Mouse (Mus musculus): ENCODE measurements around the gene Il2rb. TPM values are rescaled to one million over a fixed set of nuclear protein-coding genes. Genes with fewer than 3 reads are reported as not detected.
A peak's percentile ranks its signal among the peaks of the same experiment; 100 is the strongest.

Gene Il2rb
- polyA plus RNA-seq (2016; fragmentation: Nextera tagmentation; extraction: Ambion mirVana), result 0.06 and 0.09 TPM in 2 replicates

DNA sequence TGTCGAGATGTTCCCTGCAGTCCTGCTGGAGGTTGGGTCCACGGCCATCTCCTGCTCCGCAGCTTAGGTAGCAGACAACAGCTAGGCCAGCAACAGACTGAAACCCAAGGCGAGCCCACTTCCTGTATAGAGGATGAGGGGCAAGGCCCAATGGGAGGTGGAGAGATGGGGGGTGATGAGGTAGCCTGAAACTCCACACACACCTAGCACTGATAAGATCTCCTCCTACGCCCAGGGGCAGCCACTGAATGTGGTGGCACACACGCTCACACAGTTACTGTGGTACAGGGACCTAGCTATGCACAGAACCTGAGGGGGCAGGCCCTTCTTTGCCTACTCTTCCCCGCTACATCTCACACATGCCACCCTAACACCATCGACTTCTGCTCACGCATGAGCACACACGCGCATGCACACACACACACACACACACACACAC, at the start of gene Il2rb:
TSS of gene Il2rb (minus strand) at position 304 of the 439 bp plus-strand sequence.
- no peak within 1 kb of the TSS for H3K4me2 ChIP-seq (replicated peaks)
- ATAC-seq (ENCODE audit: insufficient number of reproducible peaks, insufficient read depth, low FRiP score, low TSS enrichment), result no peak
- H3K4me1 ChIP-seq, result 0 out of 2 replicates have a peak, but pooled peaks cover 3% of the 10 kb centered on the region
- WGBS, result 92% methylated on average over 11 of the region's 11 CpGs
- no peaks in the 10 kb centered on the region for H3K36me3 ChIP-seq
- no peaks in the 10 kb centered on the region for H3K27me3 ChIP-seq
- no peak within 1 kb of the TSS for H3K9ac ChIP-seq
- H3K9me3 ChIP-seq, result no peaks in the 10 kb centered on the region
- H3K27ac ChIP-seq, result no peak within 1 kb of the TSS
- no peak within 1 kb of the TSS for H3K4me3 ChIP-seq

DNA sequence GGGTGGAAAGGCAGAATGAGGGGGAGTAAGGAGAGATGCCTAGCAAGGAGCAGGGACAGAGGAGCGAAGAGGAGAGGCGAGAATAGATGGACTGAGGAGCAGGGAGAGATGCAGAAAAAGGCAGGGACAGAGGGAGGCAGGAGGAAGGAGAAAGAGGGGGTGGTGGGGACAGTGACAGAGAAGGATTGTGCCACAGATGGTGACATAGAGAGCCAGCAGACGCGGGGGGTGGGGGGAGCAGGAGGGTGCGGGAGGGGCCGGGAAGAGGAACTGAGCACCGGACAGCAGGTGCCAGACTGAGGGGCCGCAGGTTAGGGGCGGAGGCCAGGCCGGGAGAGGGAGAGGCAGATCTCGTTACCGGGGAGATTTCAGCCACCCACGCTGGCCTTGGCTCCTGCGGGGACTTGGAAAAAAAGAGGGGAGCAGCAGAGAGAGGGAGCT, 49.5 kb upstream of the Il2rb start, which contains the start of gene Sstr3:
TSS of gene Sstr3 (minus strand) at position 125 of the 441 bp plus-strand sequence.
- H3K9me3 ChIP-seq, result no peaks in the 10 kb centered on the region
- H3K36me3 ChIP-seq, result no peaks in the 10 kb centered on the region
- WGBS, result 17% methylated on average over 14 of the region's 14 CpGs
- peaks cover 30% of the 10 kb centered on the region for H3K27me3 ChIP-seq
- H3K4me2 ChIP-seq (replicated peaks), result no peak within 1 kb of the TSS
- no peaks in the 10 kb centered on the region for H3K4me1 ChIP-seq
- H3K27ac ChIP-seq, result no peak within 1 kb of the TSS
- no peak within 1 kb of the TSS for H3K9ac ChIP-seq
- no peak for ATAC-seq (ENCODE audit: insufficient number of reproducible peaks, insufficient read depth, low FRiP score, low TSS enrichment)
- H3K4me3 ChIP-seq, result no peak within 1 kb of the TSS

DNA sequence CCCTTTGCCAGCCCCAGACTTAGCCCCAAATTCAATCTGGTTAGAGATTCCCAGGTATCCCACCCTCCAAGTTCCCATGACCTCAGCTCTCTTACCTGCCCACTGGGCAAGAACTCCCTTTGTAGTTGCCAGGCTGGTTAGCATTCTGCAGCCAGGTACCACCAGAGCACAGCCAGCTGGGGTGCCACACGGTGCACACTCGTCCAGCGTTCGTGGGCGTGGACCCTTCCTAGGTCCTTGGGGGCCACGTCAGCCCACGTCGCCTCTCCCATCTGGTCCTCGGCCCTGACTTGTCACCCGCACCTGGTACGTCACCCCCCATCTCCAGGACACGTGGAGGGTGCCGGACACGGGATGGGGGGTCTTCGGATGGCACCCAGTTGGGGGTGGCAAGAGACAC, 49.0 kb upstream of the Il2rb start:
- Histone ChIP-seq H3K4me1 (no peaks in the 10 kb centered on the region), H3K9ac (no peak overlapping the region), H3K4me2 (replicated peaks) (no peak overlapping the region), H3K36me3 (no peaks in the 10 kb centered on the region), H3K9me3 (no peaks in the 10 kb centered on the region), H3K27ac (no peak overlapping the region), H3K27me3 (peaks cover 35% of the 10 kb centered on the region), H3K4me3 (no peak overlapping the region)
- ATAC-seq (ENCODE audit: insufficient number of reproducible peaks, insufficient read depth, low FRiP score, low TSS enrichment), result no peak
- 77% methylated on average over 15 of the region's 15 CpGs for WGBS

DNA sequence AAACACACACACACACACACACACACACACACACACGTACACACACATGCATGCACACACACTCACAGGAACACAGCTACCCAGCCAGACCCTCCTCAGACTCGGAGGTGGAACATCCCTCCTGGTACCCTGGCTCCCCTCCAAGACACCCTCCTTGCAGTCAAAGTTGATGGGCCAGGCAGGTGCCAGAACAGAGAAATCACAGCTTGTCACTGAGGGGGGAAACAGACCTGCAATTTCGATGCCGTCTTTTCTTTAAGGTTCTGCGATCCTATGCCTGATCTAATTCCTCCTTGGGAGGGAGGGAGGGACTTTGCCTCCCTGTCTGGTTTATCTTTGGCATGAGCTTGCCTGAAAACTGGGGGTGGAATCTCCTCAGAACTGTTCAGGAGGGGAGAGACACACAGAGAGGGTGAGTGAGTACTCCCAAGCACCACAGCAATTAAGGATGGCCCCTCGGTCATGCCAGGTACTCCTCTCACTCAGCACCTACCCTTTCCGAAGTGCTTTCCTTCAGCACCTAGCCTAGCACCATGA, 47.8 kb upstream of the Il2rb start:
- H3K4me2 ChIP-seq (replicated peaks), result no peak overlapping the region
- ATAC-seq (ENCODE audit: insufficient number of reproducible peaks, insufficient read depth, low FRiP score, low TSS enrichment), result no peak
- no peak overlapping the region for H3K27ac ChIP-seq
- H3K36me3 ChIP-seq, result no peaks in the 10 kb centered on the region
- H3K9me3 ChIP-seq, result no peaks in the 10 kb centered on the region
- WGBS, result 60% methylated on average over 7 of the region's 7 CpGs
- H3K27me3 ChIP-seq, result peaks cover 38% of the 10 kb centered on the region
- no peaks in the 10 kb centered on the region for H3K4me1 ChIP-seq
- no peak overlapping the region for H3K9ac ChIP-seq
- no peak overlapping the region for H3K4me3 ChIP-seq

DNA sequence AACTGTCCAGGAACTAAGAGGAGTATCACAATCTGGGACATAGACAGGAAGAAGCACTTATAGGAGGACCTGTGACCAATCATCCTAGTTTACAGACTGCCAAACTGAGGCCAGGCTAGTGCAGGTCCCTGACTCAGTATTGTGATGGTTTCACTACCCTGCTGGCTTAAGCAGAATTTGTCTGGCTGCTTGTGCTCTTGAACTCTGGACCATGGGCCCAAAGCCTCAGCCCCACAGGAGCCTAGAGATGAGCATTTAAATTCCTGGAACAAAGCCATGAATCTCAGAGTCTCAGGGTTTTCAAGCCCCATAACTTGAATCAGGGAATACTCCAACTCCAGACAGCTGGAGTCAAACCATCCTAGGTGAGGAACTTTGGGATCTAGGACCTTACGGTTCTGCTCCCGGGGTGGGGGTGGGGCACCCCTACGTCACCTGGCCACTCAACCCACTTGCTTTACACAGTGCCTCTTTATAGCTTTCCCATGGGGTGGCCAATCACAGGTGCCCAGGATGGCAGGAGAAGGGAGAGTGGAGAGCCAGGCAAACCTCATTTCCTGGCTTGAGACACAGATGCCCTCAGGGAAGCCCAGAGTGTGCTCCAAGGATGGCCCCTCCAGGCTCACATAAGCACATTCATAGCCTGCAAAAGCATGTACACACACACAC, 47.2 kb upstream of the Il2rb start:
- H3K4me3 ChIP-seq, result no peak overlapping the region
- H3K4me2 ChIP-seq (replicated peaks), result no peak overlapping the region
- WGBS, result 76% methylated on average over 3 of the region's 3 CpGs
- H3K27me3 ChIP-seq, result peaks cover 38% of the 10 kb centered on the region
- H3K9ac ChIP-seq, result 0 out of 2 replicates have a peak overlapping the region, but pooled peaks have one; percentile 2
- no peak overlapping the region for H3K27ac ChIP-seq
- H3K4me1 ChIP-seq, result no peaks in the 10 kb centered on the region
- H3K9me3 ChIP-seq, result no peaks in the 10 kb centered on the region
- H3K36me3 ChIP-seq, result no peaks in the 10 kb centered on the region
- no peak for ATAC-seq (ENCODE audit: insufficient number of reproducible peaks, insufficient read depth, low FRiP score, low TSS enrichment)

DNA sequence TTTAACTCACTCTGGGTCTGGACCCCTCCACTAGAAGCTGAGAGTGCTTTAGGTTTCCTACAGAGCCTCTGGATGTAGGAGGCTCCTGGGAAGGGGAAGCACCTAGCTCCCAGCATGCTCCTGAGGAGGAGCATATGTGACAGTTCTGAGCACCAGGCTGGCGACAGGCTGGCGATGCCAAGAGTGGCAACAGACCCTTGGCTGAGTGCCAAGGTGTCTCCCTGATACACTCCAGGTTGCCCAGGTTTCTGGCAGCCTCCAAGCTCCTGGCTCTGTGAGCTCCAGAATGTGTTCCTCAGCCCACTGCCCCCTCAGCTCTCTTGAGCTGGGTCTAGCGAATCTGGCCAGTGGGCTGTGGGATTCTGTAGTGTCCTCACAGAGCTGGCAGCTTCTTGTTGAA, 46.5 kb upstream of the Il2rb start:
- Histone ChIP-seq H3K4me1 (no peaks in the 10 kb centered on the region), H3K4me2 (replicated peaks) (no peak overlapping the region), H3K27me3 (peaks cover 38% of the 10 kb centered on the region), H3K4me3 (no peak overlapping the region), H3K36me3 (no peaks in the 10 kb centered on the region), H3K9me3 (no peaks in the 10 kb centered on the region), H3K9ac (no peak overlapping the region), H3K27ac (no peak overlapping the region)
- 70% methylated on average over 3 of the region's 3 CpGs for WGBS
- no peak for ATAC-seq (ENCODE audit: insufficient number of reproducible peaks, insufficient read depth, low FRiP score, low TSS enrichment)

DNA sequence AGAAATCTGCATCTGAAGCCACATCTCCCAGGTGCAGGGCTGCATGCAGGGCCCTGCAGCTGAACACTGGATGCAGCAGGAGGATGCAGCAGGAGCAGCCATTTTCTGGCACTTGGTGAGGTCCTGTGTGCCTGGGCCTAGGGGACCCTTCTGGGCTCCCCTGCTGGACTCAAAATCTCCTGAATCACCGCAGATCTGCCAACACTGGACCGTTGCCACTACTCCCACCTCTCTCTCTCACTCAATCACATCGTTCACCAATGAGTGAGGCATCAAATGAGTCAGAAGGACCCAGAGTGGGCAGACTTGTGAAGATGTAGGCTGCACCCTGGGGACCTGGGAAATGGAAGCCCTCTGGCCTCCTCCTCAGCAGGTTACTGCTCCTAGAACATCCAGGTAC, 46.0 kb upstream of the Il2rb start:
- Histone ChIP-seq H3K27me3 (peaks cover 38% of the 10 kb centered on the region), H3K36me3 (no peaks in the 10 kb centered on the region), H3K4me2 (replicated peaks) (no peak overlapping the region), H3K9me3 (no peaks in the 10 kb centered on the region), H3K4me1 (no peaks in the 10 kb centered on the region), H3K9ac (no peak overlapping the region), H3K4me3 (no peak overlapping the region), H3K27ac (no peak overlapping the region)
- ATAC-seq (ENCODE audit: insufficient number of reproducible peaks, insufficient read depth, low FRiP score, low TSS enrichment), result no peak
- WGBS, result 88% methylated on average over 3 of the region's 3 CpGs

DNA sequence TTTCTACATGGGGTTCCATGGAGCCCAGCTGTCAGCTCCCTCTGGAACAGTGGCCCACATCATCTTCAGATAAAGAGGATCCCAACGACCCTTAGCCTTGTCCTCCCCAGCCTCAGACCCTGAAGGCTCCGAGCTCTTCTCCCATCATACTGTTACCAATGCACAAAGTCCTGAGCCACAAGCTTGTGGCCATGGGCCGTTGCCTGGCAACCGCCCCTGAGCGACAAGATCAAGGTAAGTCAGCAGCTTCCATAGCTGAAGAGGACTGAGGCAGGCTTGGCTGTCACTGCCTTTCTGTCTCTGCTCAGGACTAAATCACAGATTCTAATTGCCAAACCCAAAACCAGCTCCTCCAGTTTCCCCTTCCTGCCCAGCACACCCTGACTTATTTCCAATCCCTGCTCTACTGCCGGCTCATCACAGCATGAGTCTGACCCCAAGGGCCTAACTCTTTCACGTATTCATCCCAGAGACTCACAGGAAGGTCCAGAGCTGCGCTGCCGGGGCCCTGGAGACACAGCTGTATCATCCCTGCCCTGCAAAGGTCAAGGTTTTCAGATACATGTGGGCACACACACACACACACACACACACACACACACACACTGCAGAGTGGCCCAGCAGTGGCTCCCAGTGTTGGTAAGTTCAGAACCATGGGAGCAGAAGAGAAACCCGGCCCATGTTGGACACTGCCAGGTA, 40.8 kb upstream of the Il2rb start:
- H3K9ac ChIP-seq, result no peak overlapping the region
- 46% methylated on average over 10 of the region's 10 CpGs for WGBS

DNA sequence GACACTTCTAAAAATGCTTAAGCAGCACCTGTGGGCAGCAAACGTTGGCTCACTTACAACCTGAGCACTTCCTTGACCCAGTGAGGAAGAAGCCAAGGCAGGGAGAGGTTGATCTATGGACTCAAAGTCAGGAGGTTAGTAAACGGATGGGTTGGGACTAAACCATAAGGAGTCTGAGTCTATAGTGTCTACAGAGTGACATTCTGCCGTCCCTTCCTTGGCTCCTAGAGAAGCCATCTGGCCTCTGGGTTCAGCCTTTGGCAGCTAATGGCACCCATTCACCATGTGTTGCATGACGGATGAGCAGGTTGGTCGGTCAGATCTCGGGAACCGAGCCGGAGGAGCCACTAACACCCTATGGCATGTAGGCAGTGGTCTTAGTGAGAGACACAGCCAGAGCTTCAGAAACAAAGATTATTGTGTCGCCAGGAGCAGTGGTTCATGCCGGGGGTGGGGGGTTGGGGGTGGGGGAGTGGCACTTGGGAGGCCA, 38.3 kb upstream of the Il2rb start:
- H3K27ac ChIP-seq, result no peak overlapping the region
- H3K9me3 ChIP-seq, result no peaks in the 10 kb centered on the region
- peaks cover 31% of the 10 kb centered on the region for H3K4me1 ChIP-seq
- H3K36me3 ChIP-seq, result no peaks in the 10 kb centered on the region
- H3K4me2 ChIP-seq (replicated peaks), result no peak overlapping the region
- peak overlapping the region; percentile 19; the same call in 1 of the 2 replicates for H3K9ac ChIP-seq
- no peak for ATAC-seq (ENCODE audit: insufficient number of reproducible peaks, insufficient read depth, low FRiP score, low TSS enrichment)
- 0 out of 2 replicates have a peak, but pooled peaks cover 3% of the 10 kb centered on the region for H3K27me3 ChIP-seq
- no peak overlapping the region for H3K4me3 ChIP-seq
- 79% methylated on average over 10 of the region's 10 CpGs for WGBS

More for the DNA sequence above, 40.8 kb upstream of the Il2rb start:
- Histone ChIP-seq H3K36me3 (no peaks in the 10 kb centered on the region), H3K27ac (no peak overlapping the region), H3K4me2 (replicated peaks) (no peak overlapping the region), H3K27me3 (peaks cover 21% of the 10 kb centered on the region), H3K9me3 (no peaks in the 10 kb centered on the region), H3K4me1 (peaks cover 11% of the 10 kb centered on the region), H3K4me3 (no peak overlapping the region)
- no peak for ATAC-seq (ENCODE audit: insufficient number of reproducible peaks, insufficient read depth, low FRiP score, low TSS enrichment)

DNA sequence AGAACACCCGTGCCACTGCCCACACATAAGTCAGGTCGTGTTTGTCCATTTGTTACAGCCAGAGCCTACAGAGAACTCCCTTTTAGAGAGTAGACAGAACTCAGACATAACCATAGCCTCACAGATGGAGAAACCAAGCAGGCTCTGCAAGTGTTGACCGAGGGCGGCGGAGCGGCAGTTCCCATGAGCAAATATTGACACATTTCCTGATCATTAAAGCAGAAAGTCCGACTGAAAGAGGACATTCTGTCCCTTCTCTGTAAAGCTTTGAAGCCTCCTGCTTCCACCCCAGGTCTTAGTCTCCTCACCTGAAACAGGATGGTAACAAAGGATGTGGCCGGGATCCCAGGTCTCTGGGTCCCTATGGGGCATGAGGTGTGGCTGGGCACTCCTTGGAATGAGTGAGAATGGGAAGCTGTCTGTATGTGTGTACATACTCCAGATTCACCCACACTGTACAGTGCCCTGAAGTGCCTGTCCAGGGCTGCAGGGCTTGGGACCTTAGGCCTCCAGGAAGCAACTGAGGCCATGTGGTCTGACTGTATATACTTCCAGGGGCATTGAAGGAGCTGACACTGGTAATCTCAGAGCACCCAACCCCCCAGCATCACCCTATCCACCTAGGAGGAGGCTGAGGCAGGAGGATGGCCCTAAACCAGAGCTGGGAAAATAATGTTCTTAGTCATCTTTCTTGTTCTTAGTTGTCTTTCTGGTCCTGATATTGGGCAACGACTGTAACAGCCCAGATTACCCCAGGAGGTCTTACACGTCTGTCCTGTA, 37.7 kb upstream of the Il2rb start:
- H3K9me3 ChIP-seq, result no peaks in the 10 kb centered on the region
- H3K27me3 ChIP-seq, result 0 out of 2 replicates have a peak, but pooled peaks cover 3% of the 10 kb centered on the region
- peaks cover 31% of the 10 kb centered on the region for H3K4me1 ChIP-seq
- H3K4me2 ChIP-seq (replicated peaks), result no peak overlapping the region
- no peak for ATAC-seq (ENCODE audit: insufficient number of reproducible peaks, insufficient read depth, low FRiP score, low TSS enrichment)
- H3K9ac ChIP-seq, result no peak overlapping the region; the same call in 1 of the 2 replicates
- 73% methylated on average over 10 of the region's 10 CpGs for WGBS
- no peak overlapping the region for H3K27ac ChIP-seq
- no peak overlapping the region for H3K4me3 ChIP-seq
- H3K36me3 ChIP-seq, result no peaks in the 10 kb centered on the region

DNA sequence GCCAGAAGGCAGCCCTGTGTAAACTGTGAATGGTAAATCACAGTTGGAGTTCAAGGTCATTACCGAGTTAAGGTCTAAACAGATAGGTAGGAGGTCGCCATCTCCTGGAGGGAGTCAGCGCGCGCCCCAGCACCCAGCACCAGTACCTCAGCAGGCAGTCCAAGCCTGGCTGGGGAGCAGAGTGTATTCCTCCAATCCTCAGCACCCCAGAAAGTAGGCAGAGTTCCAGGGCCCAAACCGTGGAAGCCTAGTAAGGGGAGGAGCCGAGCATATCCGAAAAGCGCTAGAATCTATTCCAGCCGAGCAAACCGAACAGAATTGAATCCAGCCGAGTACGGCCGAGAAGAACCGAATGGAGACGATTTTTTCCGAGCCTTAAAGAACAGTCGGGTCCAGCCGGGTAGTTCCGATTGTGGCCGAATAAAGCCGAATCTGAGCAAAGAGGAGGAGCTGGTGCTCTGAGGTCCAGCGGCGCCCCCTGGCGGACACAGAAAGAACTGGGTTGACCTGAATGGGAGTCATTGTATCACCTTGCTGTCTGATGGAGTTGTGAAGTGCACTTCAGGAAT, 36.9 kb upstream of the Il2rb start:
- H3K4me1 ChIP-seq, result peaks cover 31% of the 10 kb centered on the region
- H3K4me3 ChIP-seq, result 0 out of 2 replicates have a peak overlapping the region, but pooled peaks have one; percentile 13
- H3K27me3 ChIP-seq, result 0 out of 2 replicates have a peak, but pooled peaks cover 3% of the 10 kb centered on the region
- under 1% methylated on average over 25 of the region's 25 CpGs for WGBS
- peak; percentile 70 for ATAC-seq (ENCODE audit: insufficient number of reproducible peaks, insufficient read depth, low FRiP score, low TSS enrichment)
- H3K9me3 ChIP-seq, result no peaks in the 10 kb centered on the region
- H3K9ac ChIP-seq, result peak overlapping the region; percentile 53
- H3K36me3 ChIP-seq, result no peaks in the 10 kb centered on the region
- H3K4me2 ChIP-seq (replicated peaks), result peak overlapping the region; percentile 50
- peak overlapping the region; percentile 66 for H3K27ac ChIP-seq

Data from embryonic facial prominence, embryonic 12.5 days (tissue).